Mouse (Mus musculus) bone marrow, adult 2 months (tissue): ENCODE data around the gene Urb1.

Experiments used
- CTCF ChIP-seq: fragments of 200-500 bp; IDR thresholded peaks from 2 replicates; pipeline ENCODE4 v1.5.1; 2011; ENCODE audit warnings: low read length, control low read depth; ENCODE audit not compliant: control insufficient read depth, insufficient read depth
- POLR2A ChIP-seq: fragments of 200-500 bp; IDR thresholded peaks from 2 replicates; pipeline ENCODE4 v1.6.1; 2011; ENCODE audit warnings: low read depth, mild to moderate bottlenecking, control low read depth, low read length, borderline replicate concordance; ENCODE audit not compliant: control insufficient read depth

DNA sequence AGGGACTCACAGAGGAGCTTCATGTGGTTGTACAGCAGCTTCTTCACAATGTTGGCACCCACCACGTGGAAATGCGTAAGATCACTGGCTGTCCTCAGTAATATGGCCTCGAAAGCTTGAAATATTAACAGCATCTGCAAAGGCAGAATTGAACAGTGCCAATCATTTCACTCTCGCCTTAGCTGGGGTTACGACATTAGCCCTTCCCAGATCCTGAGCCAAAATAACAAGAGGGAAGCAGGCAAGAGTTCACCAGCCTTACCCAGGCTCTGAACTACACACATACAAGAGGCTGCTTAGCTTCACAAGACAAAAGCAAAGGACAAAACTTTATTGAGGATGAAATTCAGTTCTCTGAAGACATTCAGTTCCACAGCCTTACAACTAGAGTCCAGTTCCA, 5.7 kb downstream of the Urb1 start:
- TF ChIP-seq POLR2A (no peak), CTCF (no peak)
